Mouse (Mus musculus) layer of hippocampus, adult 11-12 months (tissue): Measurements from ENCODE around the gene Efcab2.

ENCODE experiments used
- DNase-seq: peaks from one replicate; pipeline ENCODE4 v3.0.0; 2022; ENCODE audit warnings: low spot score

Gene Efcab2

DNA sequence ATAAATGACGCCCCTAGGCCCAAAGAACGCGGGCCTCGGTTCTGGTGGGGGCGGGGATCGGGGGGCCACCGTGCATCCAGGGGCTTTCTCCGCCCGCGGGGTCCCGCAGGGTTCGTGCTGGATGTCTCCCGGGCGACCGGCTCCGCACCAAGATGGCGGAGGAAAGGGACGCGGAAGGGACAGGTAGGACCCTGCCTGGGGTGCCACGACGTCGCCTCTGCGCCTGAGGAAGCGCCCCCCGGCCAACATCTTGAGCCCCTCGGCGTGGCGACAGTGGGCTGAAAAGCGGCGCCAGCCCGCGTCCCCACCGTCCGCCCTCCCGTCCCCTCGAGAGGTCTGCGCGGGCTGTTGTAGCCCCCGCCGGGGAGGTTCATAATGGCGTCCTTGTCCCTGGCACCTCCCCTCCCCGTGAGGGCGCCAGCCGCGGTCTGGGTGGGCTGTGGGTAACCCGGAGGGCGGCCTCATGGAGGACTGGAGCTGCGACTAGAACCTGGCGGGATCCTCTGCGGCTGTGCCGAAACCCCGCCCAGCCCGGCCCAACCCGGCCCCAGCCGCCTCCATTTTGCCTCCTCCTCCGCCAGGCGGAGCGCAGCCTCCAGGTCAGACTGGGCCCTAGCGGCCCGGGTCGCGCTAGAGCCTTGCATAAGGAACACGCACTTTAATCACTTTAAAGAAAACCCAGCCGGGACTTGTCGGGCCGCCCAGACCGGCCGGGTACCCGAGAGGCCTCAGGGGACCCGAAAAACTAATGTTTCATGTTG, at the start of gene Efcab2:
TSS of gene Efcab2 (plus strand) at position 135 of the 761 bp plus-strand sequence.
- peak; percentile 89 for DNase-seq

- DNase-seq, result peak; percentile 77
Measured at GRCm38 (mm10) chr1:178357776-178358710, 47.8 kb upstream of the Efcab2 start.

- no peak for DNase-seq
Measured at GRCm38 (mm10) chr1:178360264-178360663, 45.6 kb upstream of the Efcab2 start.

DNA sequence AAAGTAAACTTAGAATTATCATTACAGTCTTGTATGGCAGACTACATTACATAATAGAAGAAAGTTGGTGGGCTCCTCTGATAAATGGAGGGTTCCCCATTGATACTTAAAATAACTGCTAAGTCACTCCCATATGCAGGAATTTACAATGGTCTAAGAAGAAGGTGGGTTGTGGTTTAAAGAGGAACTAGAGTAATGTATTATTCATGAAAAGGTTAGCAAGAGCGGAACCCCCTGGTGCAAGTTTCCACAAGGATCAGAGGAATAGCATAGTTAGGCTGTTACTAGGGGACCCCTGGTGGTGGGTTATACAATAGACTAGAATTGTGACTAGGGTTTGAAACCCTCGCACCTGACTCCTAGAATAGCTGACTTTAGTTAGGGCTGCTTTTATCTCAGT, 45.2 kb upstream of the Efcab2 start:
- DNase-seq, result no peak

GRCm38 (mm10) chr1:178365171-178365570, 40.7 kb upstream of the Efcab2 start:
- DNase-seq, result no peak

- DNase-seq, result no peak
Measured at GRCm38 (mm10) chr1:178368121-178368520, 37.8 kb upstream of the Efcab2 start.

DNA sequence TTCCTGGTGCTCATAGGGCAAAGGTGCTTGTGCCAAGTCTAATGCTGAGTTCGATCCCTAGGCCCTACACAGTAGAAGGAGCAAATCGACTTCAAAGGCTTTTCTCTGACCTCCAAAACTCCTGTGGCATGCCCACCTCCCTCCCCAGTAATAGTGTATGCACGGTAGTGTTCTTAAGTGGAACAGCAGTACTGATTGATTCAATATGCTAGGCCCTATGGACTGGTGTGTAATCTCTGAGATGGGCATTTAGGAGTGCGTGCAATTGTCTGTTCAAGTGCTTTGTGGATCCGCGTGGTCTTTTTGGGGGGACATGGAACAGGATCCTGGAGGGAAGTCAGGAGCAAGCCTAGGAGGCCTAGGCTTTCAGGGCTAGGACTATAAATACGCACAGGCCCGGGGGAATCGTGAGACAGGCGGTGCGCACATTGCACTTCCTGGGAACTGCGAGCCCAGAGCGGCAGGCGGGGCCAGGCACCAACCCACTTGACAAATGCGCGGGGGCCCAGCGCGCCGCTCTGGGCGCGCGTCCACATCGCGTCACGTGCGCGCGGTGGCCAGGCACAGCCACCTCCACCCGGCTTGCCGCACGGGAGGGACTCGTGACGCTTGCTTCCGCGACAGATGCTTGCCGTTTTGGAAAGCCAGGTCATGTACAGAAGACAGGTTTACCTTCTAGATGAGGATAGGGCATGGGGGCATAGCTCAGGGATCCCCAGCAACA, 37.2 kb upstream of the Efcab2 start:
- peak; percentile 96 for DNase-seq

GRCm38 (mm10) chr1:178369272-178369651, 36.6 kb upstream of the Efcab2 start:
- DNase-seq, result peak; percentile 45

GRCm38 (mm10) chr1:178372681-178373080, 33.2 kb upstream of the Efcab2 start:
- no peak for DNase-seq

DNA sequence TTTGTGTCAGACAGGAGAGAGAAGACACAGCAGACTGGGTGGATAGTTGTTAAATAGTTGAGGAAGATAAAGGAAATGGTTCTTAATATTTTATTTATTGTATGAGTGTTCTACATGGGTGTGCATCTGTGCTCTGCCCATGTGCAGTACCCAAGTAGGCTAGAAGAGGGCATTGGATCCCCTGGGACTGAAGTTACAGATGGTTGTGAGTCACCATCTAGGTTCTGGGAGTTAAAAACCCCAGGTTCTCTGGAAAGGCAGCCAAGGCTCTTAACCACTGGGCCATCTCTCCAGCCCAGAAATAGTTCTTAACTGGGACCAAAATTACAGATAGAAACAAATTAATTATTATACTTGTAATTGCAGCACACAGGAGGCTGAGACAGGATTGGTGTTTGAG, 30.5 kb upstream of the Efcab2 start:
- no peak for DNase-seq

DNA sequence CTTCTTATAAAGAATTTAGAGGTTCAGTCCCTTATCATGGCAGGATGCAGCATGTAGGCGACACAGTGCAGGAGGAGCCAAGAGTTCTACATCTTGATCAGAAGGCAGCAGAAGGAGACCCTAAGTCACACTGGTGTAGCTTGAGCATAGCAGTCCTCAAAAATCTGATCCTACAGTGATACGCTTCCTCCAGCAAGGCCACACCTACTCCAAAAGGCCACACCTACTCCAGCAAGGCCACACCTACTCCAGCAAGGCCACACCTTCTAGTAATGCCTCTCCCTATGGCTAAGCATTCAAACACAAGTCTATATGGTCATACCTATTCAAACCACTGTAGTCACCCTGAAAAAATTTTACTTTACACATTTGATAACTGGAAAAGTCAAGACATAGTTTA, 29.8 kb upstream of the Efcab2 start:
- DNase-seq, result no peak

- DNase-seq, result no peak
Measured at GRCm38 (mm10) chr1:178376907-178377306, 29.0 kb upstream of the Efcab2 start.

DNA sequence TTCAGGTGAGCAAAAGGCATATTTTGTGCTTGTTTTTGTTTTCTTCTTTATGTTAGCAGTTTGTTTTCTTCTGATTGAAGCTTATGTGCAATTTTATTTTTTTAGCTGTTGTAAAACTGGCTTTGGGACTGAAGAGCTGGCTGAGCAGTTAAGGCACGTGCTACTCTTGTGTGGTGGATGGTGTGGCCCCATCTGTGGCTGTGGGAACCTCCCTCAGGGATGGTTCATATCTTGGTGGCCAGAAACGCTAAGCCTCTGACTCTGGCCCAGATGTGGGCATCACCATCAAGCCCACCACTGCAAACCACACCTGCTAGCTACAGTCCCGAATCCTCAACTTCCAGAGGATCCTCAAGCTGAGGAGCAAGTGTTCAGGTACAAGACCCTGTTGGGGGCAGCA, 27.8 kb upstream of the Efcab2 start:
- DNase-seq, result no peak

- no peak for DNase-seq
Measured at GRCm38 (mm10) chr1:178379224-178379623, 26.7 kb upstream of the Efcab2 start.

- peak; percentile 38 for DNase-seq
Measured at GRCm38 (mm10) chr1:178382165-178382564, 23.7 kb upstream of the Efcab2 start.

DNA sequence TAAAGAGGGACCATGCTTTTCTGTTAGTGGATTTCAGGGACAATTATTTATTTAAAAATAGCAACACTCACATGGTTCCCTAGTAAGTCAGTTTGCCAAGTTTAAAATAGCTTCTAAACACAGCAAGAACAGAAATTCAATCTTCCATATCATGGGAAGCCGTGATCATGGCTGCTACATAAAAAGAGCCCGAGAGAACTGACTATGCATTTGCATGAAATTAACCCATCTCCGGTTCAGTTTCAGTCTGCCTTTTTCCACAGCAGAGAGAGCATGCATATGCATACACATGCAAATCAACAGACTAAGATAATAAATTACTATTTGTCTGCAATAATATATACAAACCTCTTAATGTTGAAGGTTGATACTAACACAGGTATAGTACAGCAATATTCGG, 17.1 kb upstream of the Efcab2 start:
- DNase-seq, result no peak

- DNase-seq, result no peak
Measured at GRCm38 (mm10) chr1:178389401-178389800, 16.5 kb upstream of the Efcab2 start.

GRCm38 (mm10) chr1:178392970-178393369, 12.9 kb upstream of the Efcab2 start:
- DNase-seq, result no peak

DNA sequence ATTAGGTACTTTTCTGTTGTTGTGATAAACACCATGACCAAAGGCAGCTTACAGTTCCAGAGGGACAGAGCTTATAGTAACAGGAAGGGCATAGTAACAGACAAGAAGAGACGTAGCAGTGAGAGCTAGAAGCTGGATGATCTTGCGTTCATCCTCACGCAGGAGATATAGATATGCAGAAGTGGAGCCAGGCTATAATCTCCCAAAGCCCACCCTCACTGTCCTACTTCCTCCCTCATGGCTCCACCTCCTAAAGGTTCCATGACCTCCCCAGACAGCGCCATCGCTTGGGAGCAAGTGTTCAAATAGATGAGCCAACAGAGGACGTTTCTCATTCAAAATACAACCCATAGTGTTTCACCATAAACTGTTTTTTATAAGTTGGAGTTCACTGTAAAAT, 10.8 kb upstream of the Efcab2 start:
- no peak for DNase-seq

GRCm38 (mm10) chr1:178396383-178396782, 9.5 kb upstream of the Efcab2 start:
- DNase-seq, result no peak

- no peak for DNase-seq
Measured at GRCm38 (mm10) chr1:178399879-178400278, 6.0 kb upstream of the Efcab2 start.

DNA sequence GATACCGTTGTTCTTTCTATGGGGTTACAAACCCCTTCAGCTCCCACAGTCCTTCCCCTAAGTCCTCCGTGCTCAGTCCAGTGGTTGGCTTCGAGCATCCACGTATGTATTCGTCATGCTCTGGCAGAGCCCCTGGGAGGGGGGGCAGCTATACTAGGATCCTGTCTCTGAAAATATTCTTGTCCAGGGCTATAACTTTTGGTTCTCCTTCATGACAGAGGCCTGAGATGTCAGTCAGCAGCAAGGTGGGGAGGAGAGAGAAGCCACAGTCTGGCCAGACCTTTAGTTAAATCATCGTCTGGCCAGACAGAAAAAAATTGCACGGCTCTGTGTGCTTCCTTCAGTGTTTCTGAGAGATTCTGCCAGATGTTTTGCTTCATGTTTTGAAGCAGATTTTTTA, 5.2 kb upstream of the Efcab2 start:
- DNase-seq, result no peak
